Mouse (Mus musculus): ENCODE data around the gene Dio2. TPM values are rescaled to one million over a fixed set of nuclear protein-coding genes. Genes with fewer than 3 reads are reported as not detected.

Dio2 gene
- polyA plus RNA-seq, 1 experiment from 2014 or later = 1.9 TPM

DNA sequence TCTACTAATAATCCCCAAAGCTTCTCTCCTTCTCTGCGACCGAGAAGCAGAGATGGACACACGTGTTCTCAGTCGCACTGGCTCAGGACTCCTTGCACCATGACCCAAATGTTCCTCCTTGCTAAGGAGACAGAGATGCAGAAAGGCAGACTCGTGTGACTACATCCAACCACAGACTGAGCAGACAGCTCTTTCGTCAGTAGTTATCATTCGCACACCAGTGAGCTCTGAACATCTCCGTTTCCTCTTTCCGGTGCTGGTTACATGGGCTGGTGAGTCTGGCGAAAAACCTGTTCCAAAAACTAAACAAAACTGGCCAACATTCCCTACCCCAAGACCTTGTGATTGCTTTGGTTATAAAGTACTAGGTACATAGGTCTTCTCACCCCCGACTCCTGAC, 13.6 kb downstream of the Dio2 start:
- no peak for ATAC-seq (ENCODE audit: insufficient number of reproducible peaks, low FRiP score, low TSS enrichment, low read depth)
- H3K9me3 ChIP-seq (replicated peaks) = no peaks in the 10 kb centered on the region
- WGBS = 87% methylated on average over 11 of the region's 11 CpGs
- H3K4me3 ChIP-seq (replicated peaks) = no peak overlapping the region
- no peak overlapping the region for H3K9ac ChIP-seq
- H3K27me3 ChIP-seq = no peaks in the 10 kb centered on the region
- H3K36me3 ChIP-seq = no peaks in the 10 kb centered on the region
- H3K4me1 ChIP-seq = no peaks in the 10 kb centered on the region
- H3K4me2 ChIP-seq (replicated peaks) = no peak overlapping the region
- H3K27ac ChIP-seq (replicated peaks) = no peak overlapping the region

- no peaks in the 10 kb centered on the region for H3K4me1 ChIP-seq
- H3K27me3 ChIP-seq = no peaks in the 10 kb centered on the region
- 73% methylated on average over 2 of the region's 2 CpGs for WGBS
- H3K4me2 ChIP-seq (replicated peaks) = no peak overlapping the region
- H3K36me3 ChIP-seq = no peaks in the 10 kb centered on the region
- no peak overlapping the region for H3K27ac ChIP-seq (replicated peaks)
- no peaks in the 10 kb centered on the region for H3K9me3 ChIP-seq (replicated peaks)
- H3K4me3 ChIP-seq (replicated peaks) = no peak overlapping the region
- no peak for ATAC-seq (ENCODE audit: insufficient number of reproducible peaks, low FRiP score, low TSS enrichment, low read depth)
- no peak overlapping the region for H3K9ac ChIP-seq
These were observed 44.1 kb downstream of the Dio2 start for GRCm38 (mm10) chr12:90694135-90694534.

Data from embryonic facial prominence, embryonic 15.5 days (tissue).